Mouse (Mus musculus) ES-E14 (cell line): ENCODE data around the gene Ciz1. TPM values are rescaled to one million over a fixed set of nuclear protein-coding genes. Genes with fewer than 3 reads are reported as not detected.

ENCODE experiments used
- DNase-seq: peaks from one replicate; pipeline ENCODE4 v3.0.0-alpha.2; 2013; ENCODE audit warnings: low read depth, low spot score
- H3K27ac ChIP-seq: 2 replicates; pipeline ENCODE4 v1.5.1; 2012; ENCODE audit warnings: low read depth, mild to moderate bottlenecking, low read length, moderate library complexity, mixed read lengths; ENCODE audit not compliant: poor library complexity, insufficient read depth, severe bottlenecking
- H3K36me3 ChIP-seq: 2 replicates; pipeline ENCODE4 v1.6.1; 2012; ENCODE audit warnings: mild to moderate bottlenecking, low read length, moderate library complexity, mixed read lengths; ENCODE audit not compliant: control insufficient read depth, poor library complexity, insufficient read depth, severe bottlenecking
- H3K4me1 ChIP-seq, 2 experiments: fragments of 150-350 bp in 1 of 2; sonication (generic) in 1 of 2; 2 replicates each; pipeline ENCODE4 v1.6.1; 2012; ENCODE audit warnings: low read length in 2 of 2, mild to moderate bottlenecking in 1 of 2, mixed read lengths in 1 of 2; ENCODE audit not compliant: control insufficient read depth in 2 of 2, insufficient read depth in 2 of 2, poor library complexity in 1 of 2
- H3K4me3 ChIP-seq, 2 experiments: fragments of 150-350 bp in 1 of 2; sonication (generic) in 1 of 2; 2 replicates each; pipeline ENCODE4 v1.5.1; 2012; ENCODE audit warnings: low read length in 2 of 2, low read depth in 1 of 2, mild to moderate bottlenecking in 1 of 2, mixed read lengths in 1 of 2; ENCODE audit not compliant: insufficient read depth in 1 of 2, poor library complexity in 1 of 2, severe bottlenecking in 1 of 2
- H3K9ac ChIP-seq: 2 replicates; pipeline ENCODE4 v1.6.1; 2012; ENCODE audit warnings: low read depth, mild to moderate bottlenecking, low read length, mixed read lengths; ENCODE audit not compliant: poor library complexity, insufficient read depth, severe bottlenecking
- H3K9me3 ChIP-seq: fragments of 150-350 bp; sonication (generic); 2 replicates; pipeline ENCODE4 v1.6.1; 2012; ENCODE audit warnings: low read depth, mild to moderate bottlenecking, low read length; ENCODE audit not compliant: control insufficient read depth, insufficient read depth
- CHD2 ChIP-seq: IDR thresholded peaks from 2 replicates; pipeline ENCODE4 v1.6.1; 2014; ENCODE audit warnings: mild to moderate bottlenecking, low read depth, low read length, inconsistent platforms
- HCFC1 ChIP-seq: IDR thresholded peaks from 2 replicates; pipeline ENCODE4 v1.6.1; 2012; ENCODE audit warnings: low read length, inconsistent platforms, borderline replicate concordance; ENCODE audit not compliant: insufficient read depth
- MAFK ChIP-seq: IDR thresholded peaks from 2 replicates; pipeline ENCODE4 v1.6.1; 2014; ENCODE audit warnings: mild to moderate bottlenecking, low read depth, low read length, inconsistent platforms; ENCODE audit not compliant: insufficient read depth
- ZC3H11A ChIP-seq: IDR thresholded peaks from 2 replicates; pipeline ENCODE4 v1.6.1; 2012; ENCODE audit warnings: low read depth, mild to moderate bottlenecking, inconsistent platforms, low read length, borderline replicate concordance
- ZNF384 ChIP-seq: IDR thresholded peaks from 2 replicates; pipeline ENCODE4 v1.6.1; 2012; ENCODE audit warnings: low read depth, low read length, inconsistent platforms
- in situ Hi-C, 2 experiments: fragments of 600-800 bp; cut with MboI; formaldehyde crosslinking; loops; one replicate each; pipeline ENCODE4 v1.15.1; 2025; ENCODE audit warnings: low sequenced_read_pairs in 2 of 2, inconsistent platforms in 1 of 2; ENCODE audit not compliant: unreplicated experiment in 2 of 2
- total RNA-seq: library from RNA; depleted of rRNA; stranded (reverse); fragments of 300-350 nt; gene quantifications from 2 replicates; pipeline ENCODE4 v1.2.3, GENCODE M21; 2012

Ciz1 gene
- total RNA-seq, 1 experiment: 13.6 TPM

DNA sequence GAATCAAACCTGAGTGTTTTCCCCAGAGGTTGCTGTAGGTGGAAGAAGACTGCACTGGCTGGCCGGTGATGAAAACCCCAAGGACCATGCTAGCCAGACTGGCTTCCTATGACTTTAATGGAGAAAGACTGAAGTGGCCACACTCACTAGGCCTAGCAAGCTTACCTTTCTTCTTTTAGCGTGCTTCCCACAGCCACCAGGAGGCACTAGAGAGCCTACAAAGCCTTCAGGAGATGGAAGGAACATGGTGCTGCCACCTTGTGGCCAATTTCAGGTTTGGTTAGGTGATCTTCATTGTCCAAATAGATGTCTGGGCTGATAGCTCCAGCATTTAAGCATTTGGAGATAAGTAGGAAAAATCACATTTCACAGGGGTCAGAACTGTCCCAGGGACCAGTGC lies 52.5 kb downstream of the Ciz1 start:
- Histone ChIP-seq H3K9ac (no peak overlapping the region), H3K4me3 (no peak overlapping the region), H3K4me1 (peaks cover 0 to 17% of the 10 kb centered on the region in 2 experiments; a peak in 2 of 4 replicates), H3K27ac (no peak overlapping the region), H3K9me3 (no peaks in the 10 kb centered on the region), H3K36me3 (peaks cover 14% of the 10 kb centered on the region)
- in situ Hi-C loops: no loop called here
- TF ChIP-seq ZC3H11A (peak; percentile 81), HCFC1 (0 out of 2 replicates have a peak, but pooled peaks have one; percentile 43), CHD2 (no peak), MAFK (no peak), ZNF384 (0 out of 2 replicates have a peak, but pooled peaks have one; percentile 17)
- peak; percentile 100 for DNase-seq

DNA sequence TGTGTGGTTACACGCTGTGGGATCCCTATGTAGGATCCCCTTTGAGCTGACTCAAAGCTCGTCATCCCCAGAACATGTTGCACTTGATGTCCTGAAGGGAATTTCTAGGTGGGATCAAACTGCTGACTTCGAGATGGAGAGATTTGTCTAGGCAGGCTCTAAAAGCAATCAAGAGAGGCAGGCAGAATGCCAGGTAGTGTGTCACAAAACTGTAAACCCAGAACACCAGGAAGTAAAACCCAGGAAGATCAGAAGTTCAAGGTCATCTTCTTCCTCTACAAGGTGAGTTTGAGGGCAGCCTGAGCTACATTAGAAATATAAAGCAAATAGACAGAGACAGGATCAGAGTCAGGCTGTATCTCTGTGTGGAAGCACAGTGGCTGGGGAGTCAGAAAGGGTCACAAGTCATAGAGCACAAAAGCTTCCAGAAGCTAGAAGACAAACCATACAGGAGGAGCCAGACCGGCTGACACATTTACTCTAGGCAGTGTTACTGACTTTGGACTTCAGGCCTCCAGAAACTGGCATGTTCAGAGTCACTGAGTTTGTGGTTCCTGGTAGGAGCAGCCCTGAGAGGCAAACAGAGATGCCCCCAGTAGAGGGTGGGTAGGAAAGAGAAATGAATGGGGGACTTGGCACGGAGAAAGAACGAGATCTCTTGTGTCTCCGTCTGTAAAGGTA lies 55.2 kb downstream of the Ciz1 start:
- DNase-seq: no peak
- no peak for TF ChIP-seq HCFC1
- no peak for TF ChIP-seq ZNF384
- TF ChIP-seq CHD2: no peak
- TF ChIP-seq MAFK: no peak
- no peak for TF ChIP-seq ZC3H11A
- no peak overlapping the region for H3K27ac ChIP-seq
- no peaks in the 10 kb centered on the region for H3K9me3 ChIP-seq
- in situ Hi-C loops: no loop called here
- H3K36me3 ChIP-seq: no peaks in the 10 kb centered on the region; the same call in 1 of the 2 replicates
- H3K4me3 ChIP-seq: no peak overlapping the region
- H3K4me1 ChIP-seq: peaks cover 0 to 13% of the 10 kb centered on the region in 2 experiments; a peak in 2 of 4 replicates
- no peak overlapping the region for H3K9ac ChIP-seq

DNA sequence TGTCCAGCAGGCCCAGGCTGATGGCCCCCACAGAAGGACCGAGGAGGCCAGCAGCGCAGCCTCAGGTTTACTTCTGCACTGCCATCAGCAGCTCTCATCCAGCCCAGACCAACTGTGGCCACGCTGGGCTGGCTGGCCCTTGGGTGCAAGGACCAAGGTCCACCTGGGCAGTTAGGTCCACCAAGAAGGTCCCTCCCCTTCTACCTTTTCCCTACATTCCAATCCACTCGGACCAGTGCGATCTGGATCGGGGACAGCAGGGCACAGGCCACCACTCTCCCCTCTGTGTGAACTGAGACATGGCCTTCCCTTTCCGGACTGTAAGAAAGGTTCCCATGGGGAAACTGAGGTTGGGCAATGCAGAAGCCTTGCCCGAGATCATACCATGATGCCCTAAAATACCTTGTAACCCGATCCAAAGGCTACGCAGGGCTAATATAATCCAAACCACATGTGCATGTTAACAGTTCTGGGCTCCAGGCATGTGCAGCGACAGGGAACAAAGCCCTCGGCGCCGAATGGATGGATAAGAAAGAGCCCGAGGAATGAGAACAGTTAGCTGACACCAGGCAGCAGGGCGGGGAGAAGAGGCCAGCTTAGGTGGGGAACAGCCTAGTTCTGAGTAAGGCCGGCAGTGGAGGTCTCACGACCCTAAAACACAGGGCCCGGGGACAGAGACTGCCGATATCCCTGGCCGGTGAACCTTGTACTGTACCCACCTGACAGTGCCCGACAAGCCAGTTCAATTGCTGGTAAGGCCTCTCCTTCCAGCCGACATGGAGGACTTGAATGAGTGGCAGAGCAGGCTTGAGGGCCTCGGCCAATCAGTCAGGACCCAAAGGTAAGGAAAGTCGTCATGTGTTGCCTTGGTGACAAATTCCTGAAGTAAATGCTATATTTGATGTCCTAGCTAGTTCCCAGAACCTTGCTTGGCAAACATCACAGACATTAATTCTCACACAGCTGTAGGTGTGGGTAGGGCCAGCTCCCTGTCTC lies 56.6 kb downstream of the Ciz1 start:
- Histone ChIP-seq H3K4me3 (no peak overlapping the region), H3K27ac (no peak overlapping the region), H3K9ac (no peak overlapping the region), H3K9me3 (no peaks in the 10 kb centered on the region), H3K36me3 (no peaks in the 10 kb centered on the region), H3K4me1 (peaks cover 0 to 2% of the 10 kb centered on the region in 2 experiments; a peak in 1 of 4 replicates)
- in situ Hi-C loops: no loop called here
- no peak for TF ChIP-seq CHD2
- TF ChIP-seq ZC3H11A: no peak
- TF ChIP-seq ZNF384: no peak
- no peak for TF ChIP-seq HCFC1
- TF ChIP-seq MAFK: no peak
- no peak for DNase-seq

DNA sequence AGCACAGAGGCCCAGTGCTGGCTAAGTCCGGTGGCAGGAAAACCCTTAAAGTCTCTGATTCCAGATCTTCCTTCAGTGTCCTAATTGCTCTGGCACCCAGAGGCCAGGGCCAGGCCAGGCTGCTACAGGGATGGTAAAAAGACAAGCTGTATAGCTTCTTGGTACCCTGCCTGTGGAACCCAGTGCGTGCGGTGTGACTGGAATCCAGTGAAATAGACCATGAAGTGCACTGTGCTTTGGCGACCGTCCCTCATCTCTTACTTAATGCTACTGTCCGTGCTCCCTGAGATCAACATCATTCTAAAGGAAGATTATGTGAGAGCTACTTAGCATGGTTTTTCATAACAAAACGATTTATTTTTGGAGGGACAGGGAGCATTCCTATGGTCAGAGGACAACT lies 59.3 kb downstream of the Ciz1 start:
- H3K9me3 ChIP-seq: no peaks in the 10 kb centered on the region
- no peak for DNase-seq
- no peak overlapping the region for H3K27ac ChIP-seq
- H3K4me3 ChIP-seq: no peak overlapping the region
- no peaks in the 10 kb centered on the region for H3K4me1 ChIP-seq
- H3K36me3 ChIP-seq: peaks cover 13% of the 10 kb centered on the region
- in situ Hi-C loops: no loop called here
- H3K9ac ChIP-seq: no peak overlapping the region
- no peak for TF ChIP-seq ZC3H11A
- TF ChIP-seq HCFC1: no peak
- no peak for TF ChIP-seq ZNF384
- no peak for TF ChIP-seq MAFK
- no peak for TF ChIP-seq CHD2
